Mouse (Mus musculus) lung, adult 2 months (tissue): ENCODE results near the gene E130308A19Rik. TPM values are rescaled to one million over a fixed set of nuclear protein-coding genes. Genes with fewer than 3 reads are reported as not detected.

Source experiments
- DNase-seq: peaks from one replicate; pipeline ENCODE4 v3.0.0; 2022
- H3K4me1 ChIP-seq: fragments of 200-500 bp; 2 replicates; pipeline ENCODE4 v1.6.1; 2011; ENCODE audit warnings: low read length; ENCODE audit not compliant: control insufficient read depth, insufficient read depth
- H3K4me3 ChIP-seq: fragments of 200-500 bp; replicated peaks from 2 replicates; pipeline ENCODE3; 2011; ENCODE audit warnings: low read depth, mild to moderate bottlenecking, control low read depth, low read length; ENCODE audit errors: extremely low read depth
- CTCF ChIP-seq: fragments of 200-500 bp; IDR thresholded peaks from 2 replicates; pipeline ENCODE4 v1.5.1; 2011; ENCODE audit warnings: mild to moderate bottlenecking, low read length, control low read depth; ENCODE audit not compliant: insufficient read depth
- POLR2A ChIP-seq: fragments of 200-500 bp; IDR thresholded peaks from 2 replicates; pipeline ENCODE4 v1.6.1; 2011; ENCODE audit warnings: low read depth, mild to moderate bottlenecking, control low read depth, low read length, borderline replicate concordance; ENCODE audit errors: extremely low read depth
- WGBS: fragments of 180-500 bp; shearing (Covaris S2); methylation state at CpG from one replicate; pipeline ENCODE4 v1.1.7; 2018; 5-methylcytosine and 5-hydroxymethylcytosine counted together
- polyA plus RNA-seq: library from polyadenylated mRNA; depleted of rRNA; stranded (reverse); fragments of >200 nt; gene quantifications from 2 replicates; pipeline ENCODE4 v1.2.3, GENCODE M21; 2012

The E130308A19Rik gene
- polyA plus RNA-seq, 1 experiment, result 8.3 TPM

DNA sequence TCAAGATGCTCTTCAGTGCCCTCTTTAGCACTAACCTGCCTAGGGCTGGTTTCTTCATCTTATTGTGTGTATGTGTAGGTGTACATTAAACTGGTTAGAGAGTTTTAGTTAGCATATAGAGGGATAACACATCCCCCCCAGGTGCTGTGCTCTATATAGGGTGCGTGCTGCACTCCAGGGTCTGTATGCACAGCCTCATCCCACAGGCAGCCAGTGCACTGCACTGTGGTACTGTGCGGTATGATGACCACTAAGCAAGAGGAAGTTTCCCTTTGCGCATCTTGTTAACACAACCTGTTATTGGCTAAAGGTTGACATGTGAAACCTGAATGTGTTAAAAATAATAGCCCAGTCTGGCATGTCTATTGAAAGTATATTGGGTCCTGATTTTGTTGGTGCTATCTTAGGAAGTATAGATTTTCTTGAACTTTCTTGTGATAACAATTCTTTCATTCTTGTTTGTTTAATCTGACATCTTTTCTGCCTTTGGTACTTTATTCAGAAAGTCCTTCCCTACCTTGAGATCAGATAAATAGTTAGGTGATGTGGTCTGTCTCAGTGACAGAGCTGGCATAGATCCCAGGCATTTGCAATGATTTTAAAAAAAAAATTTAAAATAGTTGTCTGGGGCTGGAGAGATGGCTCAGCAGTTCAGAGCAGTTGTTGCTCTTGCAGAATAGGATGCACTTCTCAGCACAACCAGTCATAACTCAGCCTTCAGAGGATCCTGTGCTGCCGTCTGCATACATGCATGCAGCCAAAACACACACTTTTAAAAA, 73.2 kb downstream of the E130308A19Rik start:
- no peak overlapping the region for H3K4me3 ChIP-seq
- no peak for DNase-seq
- TF ChIP-seq POLR2A (no peak), CTCF (no peak)
- H3K4me1 ChIP-seq, result no peaks in the 10 kb centered on the region
- 90% methylated on average over 4 of the region's 4 CpGs for WGBS

DNA sequence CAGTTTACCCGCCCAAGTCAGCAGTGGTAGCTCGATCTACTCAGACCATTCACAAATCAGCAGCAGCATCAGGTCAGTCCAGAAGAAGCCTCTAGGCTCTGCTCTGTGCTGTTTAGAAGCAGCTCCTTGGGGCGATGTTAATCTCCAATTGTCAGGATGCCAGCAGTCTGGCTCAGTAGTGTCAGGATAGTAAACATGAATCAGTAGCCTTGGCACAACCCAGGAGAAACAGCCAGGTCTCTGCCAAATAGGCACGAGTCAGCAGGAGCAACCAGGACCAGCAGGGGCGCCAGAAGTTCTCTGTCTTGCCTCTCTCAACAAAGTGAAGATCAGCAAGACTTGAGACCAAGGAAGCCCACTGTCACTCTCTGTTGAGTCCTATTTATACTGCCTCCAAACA, 83.3 kb downstream of the E130308A19Rik start:
- no peak for TF ChIP-seq CTCF
- TF ChIP-seq POLR2A, result no peak
- DNase-seq, result no peak
- Histone ChIP-seq H3K4me3 (no peak overlapping the region), H3K4me1 (no peaks in the 10 kb centered on the region; the same call in 1 of the 2 replicates)
- 75% methylated on average over 5 of the region's 5 CpGs for WGBS

DNA sequence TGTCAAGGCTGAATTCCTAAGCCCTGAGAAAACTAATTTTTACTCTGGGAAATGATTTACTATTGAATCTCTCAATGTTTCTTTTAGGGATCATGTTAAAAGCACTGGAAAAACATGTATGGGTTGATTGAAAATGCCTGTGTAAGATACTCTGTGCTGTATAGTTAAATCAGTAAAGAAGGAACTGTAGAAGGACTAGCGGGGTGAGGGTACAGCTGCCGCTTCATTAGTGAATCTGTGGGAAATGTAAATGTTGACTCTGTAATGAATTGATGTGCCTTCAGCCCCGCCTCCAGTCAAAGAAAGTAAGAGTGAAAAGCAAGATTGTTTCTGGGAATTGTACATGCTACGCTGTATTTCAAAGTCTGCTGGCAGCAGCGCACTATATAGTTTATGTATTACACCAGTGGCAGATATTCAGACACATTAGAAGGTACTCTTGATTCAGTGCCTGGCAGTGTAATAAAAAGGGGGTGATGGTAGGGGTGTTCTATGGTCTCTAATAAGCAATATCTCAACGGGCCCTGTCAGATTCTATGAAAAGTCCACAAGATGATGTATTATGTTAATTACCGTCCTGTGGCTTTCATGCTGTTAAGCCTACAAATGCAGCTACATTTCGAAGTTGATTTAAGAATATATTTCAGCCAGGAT, 84.9 kb downstream of the E130308A19Rik start:
- Histone ChIP-seq H3K4me3 (no peak overlapping the region), H3K4me1 (no peaks in the 10 kb centered on the region; the same call in 1 of the 2 replicates)
- no peak for DNase-seq
- no peak for TF ChIP-seq CTCF
- no peak for TF ChIP-seq POLR2A
- WGBS, result 79% methylated on average over 8 of the region's 8 CpGs

DNA sequence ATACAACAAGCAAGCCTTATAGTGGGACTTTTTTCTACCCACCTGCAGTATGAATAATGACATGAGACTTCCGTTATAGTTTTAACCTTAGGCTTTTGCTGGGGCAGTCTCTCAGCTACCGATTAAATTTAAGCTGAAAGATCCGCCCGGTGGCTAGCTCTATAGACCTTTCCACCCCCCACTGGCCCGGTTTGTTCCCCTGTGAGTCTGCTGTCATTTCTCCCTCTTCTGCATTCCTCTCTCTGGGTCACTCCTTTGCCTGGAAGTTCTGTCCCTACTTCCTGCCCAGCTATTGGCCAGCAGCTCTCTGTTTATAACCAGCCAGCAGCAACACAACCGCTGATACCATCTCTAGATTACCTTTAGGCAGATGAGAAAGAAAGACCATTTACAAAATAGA, 86.4 kb downstream of the E130308A19Rik start:
- TF ChIP-seq CTCF (no peak), POLR2A (no peak)
- no peak for DNase-seq
- WGBS, result 36% methylated on average over 6 of the region's 6 CpGs
- Histone ChIP-seq H3K4me3 (no peak overlapping the region), H3K4me1 (peaks cover 3% of the 10 kb centered on the region; the same call in 1 of the 2 replicates)

DNA sequence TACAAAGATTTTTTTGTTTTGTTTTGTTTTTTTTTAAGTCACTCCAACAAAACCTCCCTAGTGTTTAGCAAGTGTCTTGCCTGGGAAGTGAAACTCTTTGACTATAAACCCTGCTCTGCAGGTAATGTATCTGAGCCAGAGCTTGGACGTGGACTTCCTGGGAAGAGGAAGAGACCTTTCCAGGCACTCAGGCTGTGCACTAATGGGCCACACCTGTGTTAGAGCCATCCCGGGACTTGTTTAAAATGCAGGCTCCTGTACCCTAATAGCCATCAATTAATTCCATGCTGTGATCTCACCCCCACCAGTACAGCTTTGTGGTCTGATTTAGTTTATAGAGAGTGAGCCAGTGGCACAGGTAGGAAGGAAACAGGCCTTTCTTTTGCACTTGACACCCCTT, 86.9 kb downstream of the E130308A19Rik start:
- DNase-seq, result no peak
- 64% methylated on average over 2 of the region's 2 CpGs for WGBS
- no peak overlapping the region for H3K4me3 ChIP-seq
- TF ChIP-seq POLR2A, result no peak
- no peak for TF ChIP-seq CTCF
- peaks cover 5% of the 10 kb centered on the region; the same call in 1 of the 2 replicates for H3K4me1 ChIP-seq

DNA sequence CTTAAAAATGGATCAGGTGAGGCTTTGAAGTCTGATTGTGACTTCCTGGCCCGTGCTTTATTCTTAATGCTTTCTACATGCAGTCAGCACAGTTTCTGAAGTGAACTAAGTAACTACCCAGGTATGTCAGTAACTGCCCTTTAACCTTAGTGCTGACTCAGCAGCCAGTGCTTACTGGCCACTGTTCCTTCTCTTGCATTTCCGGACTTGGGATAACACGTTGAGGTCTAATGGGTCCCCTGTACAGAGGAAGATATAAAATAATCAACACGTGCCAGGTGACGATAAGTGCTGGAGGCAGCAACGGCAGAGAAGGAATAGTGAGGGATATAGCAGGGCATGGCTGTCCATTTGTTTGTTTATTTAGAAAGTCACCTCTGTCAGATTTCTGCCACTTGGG, 88.5 kb downstream of the E130308A19Rik start:
- H3K4me1 ChIP-seq, result peaks cover 5% of the 10 kb centered on the region; the same call in 1 of the 2 replicates
- H3K4me3 ChIP-seq, result no peak overlapping the region
- DNase-seq, result no peak
- WGBS, result 72% methylated on average over 6 of the region's 6 CpGs
- TF ChIP-seq CTCF, result no peak
- TF ChIP-seq POLR2A, result no peak

DNA sequence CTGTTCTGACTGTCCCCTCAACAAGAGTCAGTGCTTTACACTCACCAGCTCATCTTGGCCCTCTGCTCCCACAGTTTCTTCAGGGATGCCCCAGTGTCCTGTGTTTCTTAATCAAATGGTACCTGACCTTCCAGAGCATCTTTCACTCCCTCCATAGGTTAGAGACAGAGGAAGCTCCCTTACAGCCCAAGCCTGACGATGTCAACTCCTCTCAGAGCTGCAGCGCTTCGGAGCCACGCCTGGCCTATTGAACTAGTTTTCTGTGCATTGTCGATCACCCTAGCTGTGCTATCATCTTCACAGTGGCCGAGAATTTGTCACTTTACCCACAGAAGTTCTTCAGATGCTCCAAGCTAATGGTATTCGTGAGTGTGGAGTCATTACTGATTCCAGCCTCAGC, 88.9 kb downstream of the E130308A19Rik start:
- no peak for TF ChIP-seq CTCF
- no peak for TF ChIP-seq POLR2A
- WGBS, result 82% methylated on average over 7 of the region's 7 CpGs
- DNase-seq, result no peak
- no peak overlapping the region for H3K4me3 ChIP-seq
- H3K4me1 ChIP-seq, result peaks cover 5% of the 10 kb centered on the region; the same call in 1 of the 2 replicates

DNA sequence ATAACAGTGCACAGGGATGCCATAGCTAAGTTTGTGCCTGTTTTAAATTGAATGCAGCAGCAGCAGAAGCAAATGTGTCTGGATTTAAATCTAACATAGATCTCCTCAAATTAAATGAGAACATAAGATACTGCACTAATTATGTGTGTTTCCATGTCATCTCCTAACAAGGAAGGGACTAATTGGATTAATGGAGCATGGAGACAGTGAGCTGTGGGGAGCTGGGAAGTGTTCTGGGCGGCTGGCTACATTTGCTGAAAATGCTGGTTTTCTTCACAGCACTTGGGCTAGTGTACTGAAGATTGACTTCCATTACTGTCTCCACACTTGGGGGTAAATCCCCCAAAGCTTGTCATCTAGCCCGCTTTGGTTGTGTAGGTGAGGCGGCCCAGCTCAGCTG, 89.5 kb downstream of the E130308A19Rik start:
- TF ChIP-seq CTCF (no peak), POLR2A (no peak)
- no peak for DNase-seq
- Histone ChIP-seq H3K4me3 (no peak overlapping the region), H3K4me1 (peaks cover 5% of the 10 kb centered on the region; the same call in 1 of the 2 replicates)
- WGBS, result 97% methylated on average over 3 of the region's 3 CpGs

DNA sequence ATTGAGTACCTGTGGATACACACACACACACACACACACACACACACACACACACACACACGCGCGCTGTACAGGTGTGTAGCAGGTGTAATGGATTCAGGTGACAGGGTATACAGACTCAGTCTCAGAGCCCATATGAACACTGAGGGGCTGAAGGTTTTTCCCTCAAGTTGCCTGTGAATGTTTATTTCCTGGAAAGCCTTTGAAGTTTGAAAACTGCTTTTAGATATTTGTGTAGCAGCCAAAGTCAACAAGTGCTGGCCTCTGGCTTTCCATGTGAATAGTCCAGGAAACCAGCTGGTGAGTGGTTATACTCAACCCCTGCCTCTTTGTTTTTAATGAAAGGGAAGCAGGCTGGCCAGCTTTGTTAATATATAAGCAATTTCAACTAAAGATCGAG, 91.3 kb downstream of the E130308A19Rik start:
- Histone ChIP-seq H3K4me3 (no peak overlapping the region), H3K4me1 (peaks cover 5% of the 10 kb centered on the region; the same call in 1 of the 2 replicates)
- TF ChIP-seq CTCF (no peak), POLR2A (no peak)
- DNase-seq, result peak; percentile 14
- 68% methylated on average over 4 of the region's 4 CpGs for WGBS
